Mouse (Mus musculus) intestine, embryonic 14.5 days (tissue): Measurements from ENCODE around the gene Cotl1. TPM values are rescaled to one million over a fixed set of nuclear protein-coding genes. Genes with fewer than 3 reads are reported as not detected.
A peak's percentile ranks its signal among the peaks of the same experiment; 100 is the strongest.

Source experiments
- ATAC-seq: fragments of 200-750 bp; cut with Nextera tagmentation; replicated peaks from 2 replicates; pipeline ENCODE4 v1.8.0; 2017; ENCODE audit warnings: low read depth, moderate number of reproducible peaks, moderate TSS enrichment, moderate library complexity; ENCODE audit not compliant: low FRiP score, low TSS enrichment
- DNase-seq: peaks from one replicate; pipeline ENCODE4 v3.0.0-alpha.2; 2018; ENCODE audit warnings: low spot score
- H3K27ac ChIP-seq: fragments of 300-500 bp; sonication (generic); 2 replicates; pipeline ENCODE4 v1.5.1; 2014; ENCODE audit warnings: low read depth, mild to moderate bottlenecking, control low read depth
- H3K27me3 ChIP-seq: fragments of 300-500 bp; sonication (generic); replicated peaks from 2 replicates; pipeline ENCODE4 v1.6.1; 2014; ENCODE audit warnings: low read length, control low read depth; ENCODE audit not compliant: control insufficient read depth, insufficient read depth
- H3K36me3 ChIP-seq: fragments of 300-500 bp; sonication (generic); 2 replicates; pipeline ENCODE4 v1.6.1; 2014; ENCODE audit warnings: low read length, control low read depth; ENCODE audit not compliant: control insufficient read depth, insufficient read depth
- H3K4me1 ChIP-seq: fragments of 300-500 bp; sonication (generic); replicated peaks from 2 replicates; pipeline ENCODE4 v1.6.1; 2014; ENCODE audit warnings: low read length, control low read depth, mixed read lengths; ENCODE audit not compliant: control insufficient read depth, insufficient read depth
- H3K4me2 ChIP-seq: fragments of 300-500 bp; sonication (generic); 2 replicates; pipeline ENCODE4 v1.6.1; 2014; ENCODE audit warnings: low read length
- H3K4me3 ChIP-seq: fragments of 300-500 bp; sonication (generic); 2 replicates; pipeline ENCODE4 v1.5.1; 2014; ENCODE audit warnings: low read depth, low read length, control low read depth, mixed read lengths
- H3K9ac ChIP-seq: fragments of 300-500 bp; sonication (generic); 2 replicates; pipeline ENCODE4 v1.6.1; 2014; ENCODE audit warnings: mild to moderate bottlenecking, low read length
- H3K9me3 ChIP-seq: fragments of 300-500 bp; sonication (generic); 2 replicates; pipeline ENCODE4 v1.6.1; 2016; ENCODE audit warnings: low read length, control low read depth; ENCODE audit not compliant: control insufficient read depth
- WGBS: fragments of 180-500 bp; shearing (Covaris S2); extraction: QIAGEN DNeasy Blood & Tissue Kit; methylation state at CpG from one replicate; pipeline ENCODE4 v1.1.7; 2014; 5-methylcytosine and 5-hydroxymethylcytosine counted together
- polyA plus RNA-seq: library from polyadenylated mRNA; unstranded; fragments of >200 nt; fragmentation: Nextera tagmentation; extraction: Ambion mirVana; gene quantifications from 2 replicates; pipeline ENCODE4 v1.2.1, GENCODE M21; 2014

Gene Cotl1
- polyA plus RNA-seq, 1 experiment from 2014 or later = 468 TPM

- H3K36me3 ChIP-seq = peaks cover 13% of the 10 kb centered on the region; the same call in 1 of the 2 replicates
- H3K4me2 ChIP-seq = no peak overlapping the region
- DNase-seq (no peak), ATAC-seq (no peak)
- H3K27ac ChIP-seq = no peak overlapping the region
- no peaks in the 10 kb centered on the region for H3K9me3 ChIP-seq
- peaks cover 35% of the 10 kb centered on the region for H3K4me1 ChIP-seq
- H3K4me3 ChIP-seq = no peak overlapping the region
- no peak overlapping the region for H3K9ac ChIP-seq
- no peaks in the 10 kb centered on the region for H3K27me3 ChIP-seq
- 92% methylated on average over 9 of the region's 9 CpGs for WGBS
These were observed 30.7 kb downstream of the Cotl1 start for GRCm38 (mm10) chr8:119809620-119810019.

- WGBS = 87% methylated on average over 4 of the region's 4 CpGs
These were observed 32.7 kb downstream of the Cotl1 start for GRCm38 (mm10) chr8:119807687-119808086.

DNA sequence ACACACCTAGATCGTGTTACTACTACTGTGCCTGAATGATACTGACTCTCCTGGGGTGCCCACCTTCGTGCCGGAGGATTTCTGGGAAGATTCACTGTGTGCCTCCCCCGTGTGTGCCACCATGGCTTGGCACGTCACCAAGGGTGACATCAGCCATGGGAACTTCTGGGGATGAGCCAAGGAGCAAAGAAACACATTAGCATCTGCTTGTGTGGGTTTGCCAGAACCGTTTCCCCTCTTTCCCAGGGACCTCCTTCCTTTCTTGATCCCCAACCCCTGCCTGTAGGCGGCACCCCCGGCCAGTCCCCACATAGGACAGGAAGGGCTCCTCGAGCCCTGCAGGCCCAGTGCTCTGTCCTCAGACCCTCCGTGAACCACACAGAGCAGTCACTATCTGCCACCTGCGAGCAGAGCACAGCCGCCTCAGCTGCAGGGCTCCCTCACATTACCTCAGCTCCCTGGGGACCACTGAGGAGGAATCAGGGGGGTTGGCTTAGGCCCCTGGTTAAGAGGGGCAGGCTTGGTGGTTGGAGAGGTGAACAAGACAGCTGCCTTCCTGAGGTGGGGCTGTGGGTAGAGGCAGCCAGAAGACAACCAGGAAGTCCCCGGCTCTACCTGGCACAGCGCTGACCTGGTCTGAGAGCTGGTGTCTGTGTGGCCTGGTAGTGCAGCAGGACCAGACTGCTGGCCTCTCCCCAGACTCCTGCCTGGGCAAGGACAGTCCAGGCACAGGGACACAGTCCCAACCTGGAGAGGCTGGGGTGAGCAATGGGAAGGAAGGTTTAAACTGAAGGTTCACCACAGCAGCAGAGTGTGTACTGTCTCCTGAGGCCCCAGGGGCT is 33.7 kb downstream of the Cotl1 start:
- no peak for ATAC-seq
- H3K9me3 ChIP-seq = no peaks in the 10 kb centered on the region
- no peak overlapping the region for H3K27ac ChIP-seq
- WGBS = 73% methylated on average over 14 of the region's 14 CpGs
- H3K36me3 ChIP-seq = peaks cover 13% of the 10 kb centered on the region; the same call in 1 of the 2 replicates
- no peaks in the 10 kb centered on the region for H3K27me3 ChIP-seq
- H3K4me2 ChIP-seq = no peak overlapping the region
- H3K4me3 ChIP-seq = no peak overlapping the region
- no peak overlapping the region for H3K9ac ChIP-seq
- no peak for DNase-seq
- H3K4me1 ChIP-seq = peaks cover 7% of the 10 kb centered on the region

More at GRCm38 (mm10) chr8:119807687-119808086, 32.7 kb downstream of the Cotl1 start:
- no peaks in the 10 kb centered on the region for H3K9me3 ChIP-seq
- ATAC-seq (no peak), DNase-seq (no peak)
- peaks cover 13% of the 10 kb centered on the region; the same call in 1 of the 2 replicates for H3K36me3 ChIP-seq
- no peak overlapping the region for H3K4me2 ChIP-seq
- no peak overlapping the region for H3K9ac ChIP-seq
- no peak overlapping the region for H3K27ac ChIP-seq
- H3K4me3 ChIP-seq = no peak overlapping the region
- peaks cover 18% of the 10 kb centered on the region for H3K4me1 ChIP-seq
- H3K27me3 ChIP-seq = no peaks in the 10 kb centered on the region

GRCm38 (mm10) chr8:119805275-119805674 is 35.1 kb downstream of the Cotl1 start:
- DNase-seq (no peak), ATAC-seq (no peak)
- Histone ChIP-seq H3K27ac (peak overlapping the region; percentile 2; the same call in 1 of the 2 replicates), H3K27me3 (no peaks in the 10 kb centered on the region), H3K36me3 (peaks cover 13% of the 10 kb centered on the region; the same call in 1 of the 2 replicates), H3K4me2 (no peak overlapping the region), H3K9me3 (no peaks in the 10 kb centered on the region), H3K9ac (no peak overlapping the region), H3K4me3 (no peak overlapping the region), H3K4me1 (peaks cover 3% of the 10 kb centered on the region; the same call in 1 of the 2 replicates)
- 61% methylated on average over 8 of the region's 8 CpGs for WGBS

GRCm38 (mm10) chr8:119802592-119802991 is 37.8 kb downstream of the Cotl1 start:
- H3K4me2 ChIP-seq = no peak overlapping the region
- no peaks in the 10 kb centered on the region for H3K36me3 ChIP-seq
- H3K4me1 ChIP-seq = peaks cover 15% of the 10 kb centered on the region
- DNase-seq = no peak
- WGBS = 91% methylated on average over 1 of the region's 1 CpGs
- H3K27me3 ChIP-seq = no peaks in the 10 kb centered on the region
- no peak for ATAC-seq
- H3K9ac ChIP-seq = no peak overlapping the region
- no peak overlapping the region for H3K4me3 ChIP-seq
- H3K9me3 ChIP-seq = no peaks in the 10 kb centered on the region
- no peak overlapping the region for H3K27ac ChIP-seq

GRCm38 (mm10) chr8:119801168-119801567 is 39.2 kb downstream of the Cotl1 start:
- Histone ChIP-seq H3K9me3 (no peaks in the 10 kb centered on the region), H3K4me3 (no peak overlapping the region), H3K27ac (no peak overlapping the region), H3K9ac (no peak overlapping the region), H3K4me2 (no peak overlapping the region), H3K36me3 (no peaks in the 10 kb centered on the region), H3K4me1 (peaks cover 15% of the 10 kb centered on the region), H3K27me3 (no peaks in the 10 kb centered on the region)
- WGBS = 20% methylated on average over 4 of the region's 4 CpGs
- DNase-seq (no peak), ATAC-seq (no peak)

DNA sequence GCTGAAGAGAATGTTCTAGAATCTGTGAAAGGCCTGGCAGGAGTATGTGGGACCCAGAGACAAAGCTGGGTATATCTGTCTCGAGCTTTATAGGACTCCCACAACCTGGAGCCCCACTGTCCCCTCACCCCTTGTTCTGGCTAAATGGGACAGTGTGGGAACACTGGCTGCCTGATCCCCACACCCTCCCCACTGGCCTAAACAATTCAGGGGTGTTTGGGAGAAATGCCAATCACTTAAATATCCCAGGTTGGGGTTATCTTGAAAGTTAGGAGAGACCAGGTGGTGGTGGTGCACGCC is 41.4 kb downstream of the Cotl1 start:
- no peak; the same call in 1 of the 2 replicates for ATAC-seq
- no peak overlapping the region for H3K9ac ChIP-seq
- 53% methylated on average over 2 of the region's 2 CpGs for WGBS
- no peak overlapping the region for H3K4me3 ChIP-seq
- H3K4me2 ChIP-seq = peak overlapping the region; percentile 38
- no peaks in the 10 kb centered on the region for H3K9me3 ChIP-seq
- peak overlapping the region; percentile 65 for H3K27ac ChIP-seq
- peaks cover 13% of the 10 kb centered on the region for H3K4me1 ChIP-seq
- no peak for DNase-seq
- H3K36me3 ChIP-seq = no peaks in the 10 kb centered on the region
- H3K27me3 ChIP-seq = no peaks in the 10 kb centered on the region

- Histone ChIP-seq H3K4me1 (peaks cover 13% of the 10 kb centered on the region), H3K9me3 (no peaks in the 10 kb centered on the region), H3K4me2 (peak overlapping the region; percentile 38), H3K27ac (peak overlapping the region; percentile 65; the same call in 1 of the 2 replicates), H3K36me3 (no peaks in the 10 kb centered on the region), H3K9ac (0 out of 2 replicates have a peak overlapping the region, but pooled peaks have one; percentile 7), H3K27me3 (no peaks in the 10 kb centered on the region), H3K4me3 (0 out of 2 replicates have a peak overlapping the region, but pooled peaks have one; percentile 2)
- peak; percentile 76 for DNase-seq
- peak; percentile 70 for ATAC-seq
- 8% methylated on average over 15 of the region's 15 CpGs for WGBS
These were observed 42.0 kb downstream of the Cotl1 start for GRCm38 (mm10) chr8:119798170-119798964.
